In the genomic region with DNA sequence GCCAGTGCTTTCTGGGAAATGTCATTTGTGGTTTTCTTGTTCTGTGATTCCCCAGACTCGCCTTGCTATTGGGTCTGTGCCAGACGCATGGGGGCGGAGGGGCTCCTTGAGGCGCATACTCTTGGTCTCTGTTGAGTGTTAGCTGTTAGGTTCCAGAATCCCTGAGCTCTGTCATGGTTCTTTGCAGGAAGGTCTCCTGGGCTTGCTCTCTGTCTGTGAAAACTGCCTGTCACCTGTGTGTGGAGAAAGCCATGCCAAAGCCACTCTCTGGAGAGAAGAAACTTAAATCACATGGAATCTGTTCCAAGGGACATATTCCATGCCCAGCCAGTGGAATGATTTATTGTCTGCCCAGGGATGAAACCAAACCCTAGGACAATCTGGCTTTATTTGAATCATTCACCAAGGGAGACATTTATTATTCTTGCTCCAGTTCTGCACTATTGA, we compare ENCODE assay signal across 7 mouse cellular contexts.
DNase-seq lines count a peak whose midpoint lies in the region; ATAC-seq lines count a peak whose summit lies in the region.

No protein-coding gene starts in this region.

- peaks cover 21% of the 10 kb centered on the region for H3K4me1 ChIP-seq in heart, embryonic 16.5 days (ENCODE audit: control insufficient read depth, insufficient read depth, low read length)
- H3K4me1 ChIP-seq in liver, embryonic 11.5 days (replicated peaks; ENCODE audit: control insufficient read depth, insufficient read depth, low read length), result 0 out of 2 replicates have a peak, but pooled peaks cover 4% of the 10 kb centered on the region

- no peak overlapping the region for H3K4me3 ChIP-seq in heart, embryonic 16.5 days (ENCODE audit: low read length)
- H3K4me3 ChIP-seq in liver, embryonic 11.5 days (ENCODE audit: low read depth, low read length), result no peak overlapping the region

- DNase-seq in ovary, adult 18-20 months (ENCODE audit: low spot score), result peak; percentile 10
- no peak for DNase-seq in ovary, postnatal 10 days (ENCODE audit: low spot score)
- DNase-seq in cerebellum, adult 9-11 months, result peak; percentile 25
- DNase-seq in liver, embryonic 11.5 days (ENCODE audit: low spot score), result no peak
- DNase-seq in yolk sac, embryonic 10.5 days (ENCODE audit: low spot score), result peak; percentile 42
- DNase-seq in left cerebral cortex, postnatal 14 days (ENCODE audit: low spot score in 2 of 2), result no peak

- no peaks in the 10 kb centered on the region for H3K27me3 ChIP-seq in heart, embryonic 16.5 days (ENCODE audit: control insufficient read depth, insufficient read depth, low read length)
- H3K27me3 ChIP-seq in liver, embryonic 11.5 days (replicated peaks; ENCODE audit: control insufficient read depth, insufficient read depth, low read length), result no peaks in the 10 kb centered on the region

- H3K36me3 ChIP-seq in heart, embryonic 16.5 days (ENCODE audit: control insufficient read depth, insufficient read depth), result peaks cover 2% of the 10 kb centered on the region; the same call in 1 of the 2 replicates
- no peaks in the 10 kb centered on the region for H3K36me3 ChIP-seq in liver, embryonic 11.5 days (ENCODE audit: control insufficient read depth, insufficient read depth, low read length)

- WGBS in heart, embryonic 16.5 days, result 7% methylated on average over 4 of the region's 4 CpGs
- WGBS in liver, embryonic 11.5 days, result 21% methylated on average over 4 of the region's 4 CpGs

- H3K9ac ChIP-seq in heart, embryonic 16.5 days (ENCODE audit: low read length), result no peak overlapping the region
- H3K9ac ChIP-seq in liver, embryonic 11.5 days (ENCODE audit: low read depth, low read length), result no peak overlapping the region

- intact Hi-C loops in left cerebral cortex, postnatal 14 days (cut with DNase I), result loop anchor here (1.0 kb wide), 1 partner anchor 46 kb away; no protein-coding TSS in a partner anchor

- H3K9me3 ChIP-seq in heart, embryonic 16.5 days (replicated peaks; ENCODE audit: control insufficient read depth, low read length), result peaks cover 3% of the 10 kb centered on the region; the same call in 1 of the 2 replicates
- H3K9me3 ChIP-seq in liver, embryonic 11.5 days (ENCODE audit: control insufficient read depth, low read length), result no peaks in the 10 kb centered on the region

- peak overlapping the region; percentile 57; the same call in 1 of the 2 replicates for H3K4me2 ChIP-seq in heart, embryonic 16.5 days (ENCODE audit: low read depth, low read length)
- peak overlapping the region; percentile 56 for H3K4me2 ChIP-seq in liver, embryonic 11.5 days

- peak; percentile 76; the same call in 1 of the 2 replicates for ATAC-seq in heart, embryonic 16.5 days (replicated peaks; ENCODE audit: extremely low read depth, insufficient read depth, low FRiP score)
- ATAC-seq in liver, embryonic 11.5 days (replicated peaks; ENCODE audit: low FRiP score), result no peak

- peak overlapping the region; percentile 88 for H3K27ac ChIP-seq in heart, embryonic 16.5 days (ENCODE audit: low read length)
- no peak overlapping the region for H3K27ac ChIP-seq in liver, embryonic 11.5 days (ENCODE audit: low read depth, low read length)

Comparison
In these comparisons a context has a peak if more than half of its experiments do, and no peak if none do; other contexts are left out.
1. DNase-seq: peak in ovary, adult 18-20 months (single experiment), cerebellum, adult 9-11 months (single experiment) and yolk sac, embryonic 10.5 days (single experiment); none in ovary, postnatal 10 days (single experiment), liver, embryonic 11.5 days (single experiment) and left cerebral cortex, postnatal 14 days (0 of 2).